Mouse (Mus musculus) layer of hippocampus, postnatal 36 days (tissue): ENCODE data around the gene H2-M3. TPM values are rescaled to one million over a fixed set of nuclear protein-coding genes. Genes with fewer than 3 reads are reported as not detected.
"Not testable (repeated sequence)": the region's sequence is repeated elsewhere in the genome, so short reads cannot be mapped to it uniquely, and the experiment has no call there.

Source experiments
- DNase-seq, 2 experiments: peaks; one replicate each; pipeline ENCODE4 v3.0.0; 2022
- total RNA-seq, 2 experiments: library from RNA; stranded (reverse); gene quantifications; 2 replicates each; pipeline ENCODE4 v1.2.3; 2021

H2-M3 gene
- 1 to 10 TPM; 1.5 to 2.0 TPM for total RNA-seq

DNA sequence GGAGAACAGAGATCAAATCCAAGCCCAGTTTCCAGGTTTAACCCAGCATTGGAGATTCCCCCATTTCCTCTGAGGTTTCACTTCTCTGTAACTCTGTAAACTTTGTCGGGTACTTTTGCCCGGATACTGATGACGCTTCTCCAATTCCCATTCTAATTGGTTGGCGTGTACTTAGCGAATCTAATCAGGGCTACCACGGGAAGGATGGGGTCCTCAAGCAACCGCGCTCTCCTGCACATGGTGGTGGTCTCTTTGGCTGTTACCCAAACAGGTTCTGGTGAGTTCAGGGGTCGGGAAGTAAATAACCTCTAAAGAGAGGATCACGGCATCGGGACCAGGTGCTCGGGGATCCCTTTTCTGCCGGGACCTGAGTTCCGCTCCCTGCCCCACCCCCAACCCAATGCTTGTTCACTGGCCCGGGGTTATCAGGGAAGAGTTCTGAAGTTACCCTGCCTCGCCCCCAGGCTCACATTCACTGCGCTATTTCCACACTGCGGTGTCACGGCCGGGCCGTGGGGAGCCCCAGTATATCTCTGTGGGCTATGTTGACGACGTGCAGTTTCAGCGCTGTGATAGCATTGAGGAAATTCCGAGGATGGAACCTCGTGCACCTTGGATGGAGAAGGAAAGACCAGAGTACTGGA, at the start of gene H2-M3:
H2-M3 (plus strand) TSS at position 163 of the 644 bp plus-strand sequence.
- DNase-seq = peak; percentile 78 to 90

DNA sequence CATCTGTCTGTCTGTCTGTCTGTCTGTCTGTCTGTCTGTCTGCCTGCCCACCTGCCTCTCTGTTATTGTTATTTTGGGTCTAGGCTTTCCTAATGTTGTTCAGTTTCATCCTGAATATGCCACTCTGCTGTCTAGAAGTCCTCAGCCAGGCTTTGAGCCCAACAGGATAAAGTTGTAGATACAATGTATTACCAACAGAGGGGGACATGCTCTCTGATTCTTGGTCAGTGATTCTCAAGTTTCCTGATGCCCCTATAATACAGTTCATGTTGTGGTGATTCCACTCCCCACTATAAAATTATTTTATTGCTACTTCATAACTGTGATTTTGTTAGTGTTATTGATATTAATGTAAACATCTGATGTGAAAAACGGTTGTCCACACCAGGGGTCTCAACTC, 48.1 kb upstream of the H2-M3 start:
- no peak for DNase-seq

DNA sequence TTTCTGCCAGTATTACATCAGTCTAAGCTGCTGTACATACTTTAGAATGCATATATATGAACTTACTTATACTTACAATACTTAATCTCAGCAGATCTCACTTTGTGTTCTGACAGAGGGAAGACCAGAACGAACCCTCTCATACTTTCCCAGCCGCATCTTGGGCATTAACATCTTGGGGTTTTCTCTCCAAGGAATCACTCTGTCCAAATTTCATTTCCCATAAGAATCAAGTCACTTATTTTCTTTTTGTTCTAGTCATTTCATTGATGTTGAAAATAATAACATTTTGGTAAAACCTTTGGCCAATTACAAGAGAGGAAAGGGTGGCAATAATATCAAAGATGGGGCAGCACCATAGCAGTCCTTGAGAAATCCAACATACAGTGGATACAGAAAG, 32.8 kb upstream of the H2-M3 start, which contains the start of gene Olfr97:
Olfr97 (minus strand) TSS at position 101 of the 400 bp plus-strand sequence.
- not testable (repeated sequence) for DNase-seq

DNA sequence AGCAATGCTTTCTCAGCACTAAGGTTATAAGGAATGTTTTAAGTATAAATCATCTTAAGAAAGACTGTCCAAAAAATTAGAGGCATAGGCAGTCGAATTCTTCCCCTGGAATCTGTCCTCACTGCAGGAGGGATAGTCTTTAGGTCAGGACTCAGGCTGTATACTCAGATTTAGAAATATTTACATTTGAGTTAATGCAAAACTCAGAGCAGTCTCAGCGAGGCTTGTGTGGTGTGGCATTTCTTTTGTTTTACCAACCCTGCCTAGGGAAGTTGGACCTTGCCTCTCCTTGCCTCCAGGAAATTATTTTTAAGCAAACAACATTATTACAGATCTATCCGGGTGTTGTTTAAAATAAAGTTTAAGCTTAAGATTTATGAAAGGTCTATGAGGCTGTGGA, 27.8 kb upstream of the H2-M3 start:
- no peak for DNase-seq

DNA sequence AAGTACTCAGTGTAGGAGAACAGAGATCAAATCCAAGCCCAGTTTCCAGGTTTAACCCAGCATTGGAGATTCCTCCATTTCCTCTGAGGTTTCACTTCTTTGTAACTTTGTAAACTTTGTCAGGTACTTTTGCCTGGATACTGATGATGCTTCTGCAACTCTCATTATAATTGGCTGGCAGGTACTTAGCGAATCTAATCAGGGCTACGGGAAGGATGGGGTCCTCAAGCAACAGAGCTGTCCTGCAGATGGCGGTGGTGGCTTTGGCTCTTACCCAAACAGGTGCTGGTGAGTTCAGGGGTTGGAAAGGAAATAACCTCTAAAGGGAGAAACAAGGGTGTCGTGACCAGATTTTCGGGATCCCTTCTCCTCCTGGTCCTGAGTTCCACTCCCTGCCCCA, 23.3 kb upstream of the H2-M3 start:
- DNase-seq = peak; percentile 1 to 4

DNA sequence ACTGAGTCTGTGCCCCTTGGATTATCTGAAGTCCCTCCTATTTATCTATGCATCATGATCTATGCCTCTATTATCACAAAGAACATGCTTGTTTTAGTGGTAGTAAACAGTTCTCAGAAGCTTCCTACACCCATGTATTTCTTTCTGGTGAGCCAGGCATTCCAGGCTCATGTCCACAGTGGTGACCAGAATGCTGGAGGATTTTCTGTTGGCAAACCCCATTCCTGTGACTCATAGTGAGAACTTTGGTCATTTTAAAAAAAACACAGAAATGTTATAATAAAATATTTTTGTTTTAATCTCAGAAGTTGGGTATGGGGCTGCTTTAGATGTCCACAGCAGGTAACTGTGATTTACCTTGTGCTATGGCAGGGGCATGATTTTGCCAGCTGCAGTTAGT, 20.6 kb upstream of the H2-M3 start:
- no peak for DNase-seq

DNA sequence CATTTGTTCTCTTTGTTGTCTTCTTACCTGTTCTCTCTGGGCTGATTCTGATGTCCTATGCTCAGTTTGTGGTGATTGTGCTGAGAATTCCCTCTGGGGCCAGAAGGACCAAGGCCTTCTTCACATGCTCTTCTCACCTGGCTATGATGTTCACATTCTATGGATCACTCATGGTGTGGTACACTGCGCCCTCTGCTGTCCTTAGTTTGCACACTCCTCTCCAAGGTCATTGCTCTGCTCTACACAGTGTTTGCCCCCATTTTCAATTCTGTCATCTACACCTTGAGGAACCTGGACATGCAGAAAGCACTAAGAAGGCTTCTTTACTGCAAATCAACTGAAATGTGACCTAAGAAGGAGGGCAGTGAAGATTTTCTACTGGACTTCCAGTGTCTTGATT, 19.5 kb upstream of the H2-M3 start:
- DNase-seq = no peak

DNA sequence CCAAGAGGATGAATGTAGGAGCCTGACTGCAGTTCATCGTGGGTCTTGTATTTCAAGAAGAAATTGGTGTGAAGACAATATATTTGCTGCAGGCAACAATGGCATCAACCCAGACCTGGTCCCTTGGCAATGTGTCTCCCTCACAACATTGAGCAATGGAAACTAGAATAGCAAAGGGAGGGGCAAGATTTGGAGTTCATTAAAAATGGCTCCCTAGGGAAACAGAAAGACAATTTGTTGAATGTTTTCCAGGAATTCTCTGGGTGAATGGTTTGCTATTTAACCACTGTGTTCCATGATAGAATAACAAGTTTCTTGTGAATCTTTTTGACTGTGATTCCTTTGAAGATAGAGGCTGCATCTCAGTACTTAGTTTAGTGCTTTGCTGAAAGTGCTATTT, 6.4 kb upstream of the H2-M3 start, which contains the start of gene Olfr98:
Olfr98 (minus strand) TSS at position 124 of the 400 bp plus-strand sequence.
- no peak for DNase-seq

DNA sequence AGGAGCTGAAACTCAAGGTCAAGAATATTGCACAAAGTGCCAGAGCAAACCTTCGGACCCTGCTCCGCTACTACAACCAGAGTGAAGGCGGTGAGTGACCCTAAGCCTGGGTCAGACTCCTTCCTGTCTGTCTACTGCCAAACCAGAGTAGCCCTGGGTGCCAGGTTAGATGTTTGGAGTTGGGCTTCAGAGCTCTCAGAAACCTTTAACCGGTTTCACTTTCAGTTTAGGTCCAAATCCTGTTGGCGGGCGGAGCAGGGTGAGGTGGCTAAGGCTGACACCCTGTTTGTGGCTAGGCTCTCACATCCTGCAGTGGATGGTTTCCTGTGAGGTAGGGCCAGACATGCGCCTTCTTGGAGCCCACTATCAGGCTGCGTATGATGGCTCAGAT, 677 bp downstream of the H2-M3 start:
- DNase-seq = no peak

DNA sequence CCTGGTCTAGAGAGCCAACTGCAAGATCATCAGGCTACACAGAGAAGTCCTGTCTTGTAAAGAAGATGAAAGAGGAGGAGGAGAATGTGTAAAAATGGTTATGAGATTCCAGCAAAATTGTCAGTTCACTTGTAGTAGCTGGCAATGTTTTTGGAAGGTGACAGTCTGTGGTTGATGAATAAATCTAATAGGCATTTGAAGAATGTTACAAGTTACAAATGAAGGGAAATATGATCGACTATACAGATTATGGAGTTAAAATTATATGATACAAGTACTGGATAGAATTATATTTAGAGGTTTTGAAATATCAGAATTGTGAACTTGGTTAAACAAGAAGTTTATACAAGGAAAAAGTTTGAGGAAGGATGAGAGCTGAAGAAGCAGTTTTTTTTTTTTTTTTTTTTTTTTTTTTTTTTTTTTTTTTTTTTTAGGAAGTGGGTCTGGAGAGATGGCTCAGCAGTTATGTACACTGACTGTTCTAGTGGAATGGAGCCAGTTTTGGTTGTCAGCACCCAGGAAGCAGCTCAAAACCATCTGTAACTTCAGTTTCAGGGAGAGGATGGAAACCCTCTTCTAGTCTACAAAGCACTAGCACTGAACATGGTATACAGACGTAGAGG, 5.7 kb downstream of the H2-M3 start:
- DNase-seq = no peak

DNA sequence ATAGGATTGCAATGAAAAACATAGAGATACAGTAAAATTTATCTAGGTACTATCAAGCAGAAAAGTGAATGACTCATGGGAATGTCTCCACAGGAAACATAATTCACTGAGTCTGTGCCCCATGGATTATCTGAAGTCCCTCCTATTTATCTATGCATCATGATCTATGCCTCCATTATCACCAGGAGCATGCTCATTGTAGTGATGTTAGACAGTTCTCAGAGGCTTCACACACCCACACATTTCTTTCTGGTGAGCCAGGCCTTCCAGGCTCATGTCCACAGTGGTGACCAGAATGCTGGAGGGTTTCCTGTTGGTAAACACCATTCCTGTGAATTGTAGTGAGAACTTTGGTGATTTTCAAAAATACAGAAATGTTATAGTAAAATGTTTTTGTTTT, 6.6 kb downstream of the H2-M3 start:
- no peak for DNase-seq

DNA sequence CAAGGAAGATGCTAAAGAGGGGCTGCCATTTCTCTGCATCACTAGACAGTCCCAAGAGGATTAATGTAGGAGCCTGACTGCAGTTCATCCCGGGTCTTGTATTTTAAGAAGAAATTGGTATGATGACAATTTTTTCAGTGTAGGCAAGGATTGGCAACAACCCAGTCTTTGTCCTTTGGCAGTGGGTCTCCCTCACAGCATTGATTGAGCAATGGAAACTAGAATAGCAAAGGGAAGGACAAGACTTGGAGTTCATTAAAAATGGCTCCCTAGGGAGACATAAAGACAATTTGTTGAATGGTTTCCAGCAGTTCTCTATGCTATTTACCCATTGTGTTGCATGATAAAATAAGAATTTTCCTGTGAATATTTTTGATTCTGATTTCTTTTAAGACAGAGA, 10.3 kb downstream of the H2-M3 start:
- DNase-seq = no peak

DNA sequence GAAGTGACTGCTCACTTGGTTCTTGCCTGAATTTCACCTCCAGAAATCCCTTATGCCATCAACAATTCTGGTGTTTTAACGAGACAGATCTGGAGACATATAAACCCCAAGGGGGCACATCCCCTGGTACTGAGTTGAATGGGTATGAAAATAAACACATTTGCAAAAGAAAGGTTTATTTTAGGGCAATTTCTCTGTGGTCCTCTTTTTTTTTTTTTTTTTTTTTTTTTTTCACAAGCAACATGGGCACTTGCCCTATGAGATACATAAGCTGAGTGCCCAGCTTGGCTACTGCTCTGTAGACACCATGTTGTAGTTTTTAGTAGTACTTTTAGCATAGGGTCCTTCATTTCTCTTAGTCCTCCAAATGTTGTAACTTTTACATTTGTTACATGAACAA, 13.3 kb downstream of the H2-M3 start, which contains the start of gene Olfr99:
Olfr99 (minus strand) TSS at position 101 of the 400 bp plus-strand sequence.
- DNase-seq = no peak

DNA sequence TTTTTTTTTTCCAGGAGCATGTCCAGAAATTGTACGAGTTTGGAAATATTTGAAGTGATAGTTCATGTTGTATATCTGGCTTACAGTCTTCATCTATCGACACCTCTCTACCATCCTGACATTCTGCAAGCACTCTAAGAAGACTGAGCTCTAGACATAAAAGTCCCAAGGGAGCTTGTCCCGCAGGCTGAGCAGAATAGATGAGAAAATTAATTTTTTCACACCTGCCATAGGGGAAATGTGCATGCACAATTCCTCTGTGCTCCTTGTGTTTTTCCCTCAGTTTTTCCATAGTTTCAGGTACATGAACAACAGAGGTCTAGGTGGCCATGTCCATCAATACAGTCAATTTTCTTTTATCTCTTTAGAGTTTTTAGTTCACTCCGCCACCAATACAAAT, 34.2 kb downstream of the H2-M3 start, which contains the start of gene Olfr101:
Olfr101 (minus strand) TSS at position 101 of the 400 bp plus-strand sequence.
- DNase-seq = no peak

DNA sequence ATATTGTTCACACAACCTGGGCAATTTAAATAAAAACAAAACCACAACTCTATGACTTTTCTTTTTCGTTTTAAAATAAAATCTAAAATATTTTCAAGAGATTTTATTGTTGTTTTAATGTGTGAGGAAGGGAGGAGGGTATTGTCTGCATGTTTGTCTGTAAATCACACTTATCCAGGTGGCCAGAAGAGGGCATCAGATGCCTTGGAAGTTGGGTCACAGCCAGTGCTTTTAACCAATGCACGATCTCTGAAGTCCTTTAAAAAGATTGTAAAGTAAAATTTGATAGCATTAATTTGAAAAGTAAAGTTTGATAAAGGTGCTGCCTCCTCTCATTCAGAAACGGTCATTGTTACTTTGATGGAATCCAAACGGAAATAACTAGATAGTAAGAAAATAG, 38.5 kb downstream of the H2-M3 start:
- DNase-seq = no peak

DNA sequence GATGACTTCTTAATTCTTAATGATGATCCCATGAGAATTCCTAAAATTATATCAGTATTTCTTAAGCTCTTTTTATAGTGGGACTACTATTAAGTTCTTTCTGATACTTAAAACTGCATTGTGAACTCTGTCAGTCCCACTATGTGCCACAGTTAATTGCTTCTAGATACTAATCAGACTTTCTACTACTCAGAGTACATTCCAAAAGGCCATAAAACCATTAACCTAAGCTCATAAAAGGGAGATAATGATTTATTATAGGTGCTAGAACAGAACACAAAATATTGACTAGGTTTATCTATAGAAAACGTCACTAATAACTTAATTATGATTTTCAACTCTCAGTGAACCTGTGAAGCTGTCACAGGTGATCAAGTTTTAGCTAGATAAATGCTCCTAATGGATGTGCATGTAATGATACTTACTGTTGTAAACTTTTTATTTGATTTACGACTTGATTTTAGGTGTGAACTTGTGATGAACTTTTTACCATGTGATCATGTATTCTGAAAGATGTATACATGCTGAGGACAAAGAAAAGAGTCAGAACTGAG, 40.2 kb downstream of the H2-M3 start:
- DNase-seq = no peak

DNA sequence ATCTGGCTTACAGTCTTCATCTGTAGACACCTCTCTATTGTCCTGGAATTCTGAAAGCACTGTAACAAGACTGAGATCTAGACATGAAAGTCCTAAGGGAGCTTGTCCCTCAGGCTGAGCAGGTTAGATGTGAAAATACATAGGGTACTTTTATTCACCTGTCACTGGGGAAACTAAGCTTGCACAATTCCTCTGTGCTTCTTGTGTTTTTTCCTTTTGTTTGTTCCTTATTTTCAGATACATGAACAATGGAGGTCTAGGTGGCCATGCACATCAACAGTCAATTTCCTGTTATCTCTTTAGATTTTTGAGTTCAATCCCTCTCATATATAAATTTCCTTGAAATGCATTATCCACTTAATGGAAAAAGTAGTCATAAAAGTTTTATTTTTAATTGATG, 46.9 kb downstream of the H2-M3 start, which contains the start of gene Olfr102:
Olfr102 (minus strand) TSS at position 101 of the 400 bp plus-strand sequence.
- no peak for DNase-seq

Other genes starting within 250 kb of the H2-M3 start
- gene Mog, start 246.8 kb upstream of the H2-M3 start, total RNA-seq = 10 to 100 TPM; 67.6 to 72.6 TPM
- gene Gabbr1, start 224.3 kb upstream of the H2-M3 start, total RNA-seq = 100 to 1,000 TPM; 688 to 703 TPM
- not detected for gene Olfr90, start 181.7 kb upstream of the H2-M3 start, total RNA-seq
- not detected for gene Olfr91, start 171.9 kb upstream of the H2-M3 start, total RNA-seq
- gene Olfr92, start 150.1 kb upstream of the H2-M3 start, total RNA-seq = not detected
- gene Olfr93, start 108.7 kb upstream of the H2-M3 start, total RNA-seq = not detected
- not detected for gene Ubd, start 76.3 kb upstream of the H2-M3 start, total RNA-seq
- not detected for gene Olfr94, start 69.2 kb upstream of the H2-M3 start, total RNA-seq
- not detected for gene Olfr95, start 57.1 kb upstream of the H2-M3 start, total RNA-seq
- gene Olfr96, start 50.1 kb upstream of the H2-M3 start, total RNA-seq = not detected
- not detected for gene Olfr97, start 32.9 kb upstream of the H2-M3 start, total RNA-seq
- not detected for gene Olfr98, start 6.5 kb upstream of the H2-M3 start, total RNA-seq
- gene Olfr99, start 13.2 kb downstream of the H2-M3 start, total RNA-seq = not detected
- gene Olfr101, start 34.1 kb downstream of the H2-M3 start, total RNA-seq = not detected
- gene Olfr102, start 46.8 kb downstream of the H2-M3 start, total RNA-seq = not detected
- gene Olfr103, start 69.5 kb downstream of the H2-M3 start, total RNA-seq = not detected
- not detected for gene Olfr104-ps, start 89.4 kb downstream of the H2-M3 start, total RNA-seq
- not detected for gene Olfr105-ps, start 108.8 kb downstream of the H2-M3 start, total RNA-seq
- gene Olfr106-ps, start 120.2 kb downstream of the H2-M3 start, total RNA-seq = not detected
- not detected for gene Olfr107, start 129.0 kb downstream of the H2-M3 start, total RNA-seq
- not detected for gene Olfr108, start 175.3 kb downstream of the H2-M3 start, total RNA-seq
- gene Olfr109, start 188.7 kb downstream of the H2-M3 start, total RNA-seq = not detected
- not detected for gene H2-M2, start 213.3 kb downstream of the H2-M3 start, total RNA-seq
- gene Olfr110, start 222.2 kb downstream of the H2-M3 start, total RNA-seq = not detected
- gene Olfr111, start 237.8 kb downstream of the H2-M3 start, total RNA-seq = not detected